Mouse (Mus musculus) midbrain, embryonic 12.5 days (tissue): ENCODE measurements at regions not wholly inside any gene's neighbourhood (a gene's known extent, or its start where the extent isn't known, plus 50 kb on each side); places are given as distances from the start of the nearest gene placed in this dataset.

Experiments
- ATAC-seq: fragments of 200-750 bp; cut with Nextera tagmentation; 2 replicates; pipeline ENCODE4 v1.8.0; 2017; ENCODE audit warnings: low read depth, moderate TSS enrichment, moderate library complexity; ENCODE audit not compliant: low FRiP score
- H3K27ac ChIP-seq: fragments of 300-500 bp; sonication (generic); replicated peaks from 2 replicates; pipeline ENCODE4 v1.5.1; 2016; ENCODE audit warnings: mild to moderate bottlenecking
- H3K27me3 ChIP-seq: fragments of 300-500 bp; sonication (generic); 2 replicates; pipeline ENCODE4 v1.6.1; 2016; ENCODE audit warnings: mild to moderate bottlenecking
- H3K36me3 ChIP-seq: fragments of 300-500 bp; sonication (generic); 2 replicates; pipeline ENCODE4 v1.6.1; 2016
- H3K4me1 ChIP-seq: fragments of 300-500 bp; sonication (generic); 2 replicates; pipeline ENCODE4 v1.6.1; 2016
- H3K4me2 ChIP-seq: fragments of 300-500 bp; sonication (generic); replicated peaks from 2 replicates; pipeline ENCODE4 v1.6.1; 2016; ENCODE audit warnings: mild to moderate bottlenecking, moderate library complexity
- H3K4me3 ChIP-seq: fragments of 300-500 bp; sonication (generic); 2 replicates; pipeline ENCODE4 v1.5.1; 2016; ENCODE audit warnings: mild to moderate bottlenecking
- H3K9ac ChIP-seq: fragments of 300-500 bp; sonication (generic); replicated peaks from 2 replicates; pipeline ENCODE4 v1.6.1; 2016; ENCODE audit warnings: mild to moderate bottlenecking, moderate library complexity
- H3K9me3 ChIP-seq: fragments of 300-500 bp; sonication (generic); 2 replicates; pipeline ENCODE4 v1.6.1; 2016; ENCODE audit warnings: mild to moderate bottlenecking
- WGBS: fragments of 180-500 bp; shearing (Covaris S2); methylation state at CpG from one replicate; pipeline ENCODE4 v1.1.7; 2016; 5-methylcytosine and 5-hydroxymethylcytosine counted together

GRCm38 (mm10) chr1:168012069-168012468, 323.0 kb downstream of the Lmx1a start:
- Histone ChIP-seq H3K27me3 (no peaks in the 10 kb centered on the region), H3K9ac (no peak overlapping the region), H3K36me3 (no peaks in the 10 kb centered on the region), H3K4me3 (no peak overlapping the region), H3K4me1 (no peaks in the 10 kb centered on the region), H3K27ac (no peak overlapping the region), H3K9me3 (no peaks in the 10 kb centered on the region), H3K4me2 (no peak overlapping the region)
- no peak for ATAC-seq
- 95% methylated on average over 4 of the region's 4 CpGs for WGBS

DNA sequence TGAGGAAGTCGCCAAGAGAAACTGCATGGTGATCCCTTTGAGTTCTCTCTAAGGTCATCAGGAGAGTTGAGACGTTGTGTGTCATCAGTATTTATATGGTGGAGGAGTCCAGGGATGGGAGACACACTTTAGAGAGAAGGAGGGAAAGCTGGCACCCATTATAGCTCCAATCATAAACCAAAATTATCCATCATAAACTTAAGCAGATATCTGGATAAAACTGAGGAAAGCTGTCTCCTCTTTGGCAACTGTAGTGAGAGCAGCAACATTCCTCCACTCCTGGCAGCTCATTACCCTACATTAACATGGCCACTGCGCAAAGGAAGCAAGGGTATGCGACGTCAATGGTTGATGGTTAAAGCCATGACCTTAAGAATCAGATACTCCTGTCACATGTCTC, 323.6 kb downstream of the Lmx1a start:
- Histone ChIP-seq H3K27ac (no peak overlapping the region), H3K4me1 (no peaks in the 10 kb centered on the region), H3K9me3 (no peaks in the 10 kb centered on the region), H3K4me3 (no peak overlapping the region), H3K27me3 (no peaks in the 10 kb centered on the region), H3K36me3 (no peaks in the 10 kb centered on the region), H3K4me2 (no peak overlapping the region), H3K9ac (no peak overlapping the region)
- no peak for ATAC-seq
- WGBS: 90% methylated on average over 5 of the region's 5 CpGs

DNA sequence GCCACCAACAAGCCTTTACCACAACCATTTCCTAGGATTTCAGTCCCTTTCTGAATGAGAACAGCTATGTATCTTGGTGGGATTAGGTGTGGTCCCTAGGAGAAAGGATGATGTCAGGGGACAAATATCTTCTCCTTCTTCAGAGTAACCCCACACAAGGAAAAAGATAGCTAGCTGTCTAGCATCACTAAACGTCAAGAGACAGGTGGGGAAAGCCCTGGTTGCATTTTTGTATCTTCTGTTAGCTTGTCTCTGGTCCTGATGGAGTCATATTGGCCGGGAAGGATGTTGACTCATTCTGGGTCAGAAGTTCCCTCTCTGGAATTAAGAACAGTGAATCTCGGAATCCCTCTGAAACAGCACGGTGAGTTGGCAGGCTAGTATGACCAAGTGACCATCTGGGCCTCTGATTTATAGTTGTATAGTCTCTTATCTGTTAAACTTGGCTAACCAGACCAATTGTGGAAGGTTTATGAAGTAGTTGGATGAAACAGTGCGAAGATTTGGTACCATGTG, 327.4 kb downstream of the Lmx1a start:
- no peak for ATAC-seq

GRCm38 (mm10) chr1:168026481-168026880, 337.4 kb downstream of the Lmx1a start:
- no peaks in the 10 kb centered on the region for H3K27me3 ChIP-seq
- no peak overlapping the region for H3K27ac ChIP-seq
- 80% methylated on average over 3 of the region's 3 CpGs for WGBS
- no peaks in the 10 kb centered on the region for H3K36me3 ChIP-seq
- no peak for ATAC-seq
- H3K4me3 ChIP-seq: no peak overlapping the region
- no peak overlapping the region for H3K4me2 ChIP-seq
- no peaks in the 10 kb centered on the region for H3K4me1 ChIP-seq
- no peaks in the 10 kb centered on the region for H3K9me3 ChIP-seq
- H3K9ac ChIP-seq: no peak overlapping the region

More for the DNA sequence above, 327.4 kb downstream of the Lmx1a start:
- Histone ChIP-seq H3K9me3 (no peaks in the 10 kb centered on the region), H3K27me3 (no peaks in the 10 kb centered on the region), H3K4me3 (no peak overlapping the region), H3K4me1 (no peaks in the 10 kb centered on the region), H3K36me3 (no peaks in the 10 kb centered on the region), H3K9ac (no peak overlapping the region), H3K4me2 (no peak overlapping the region), H3K27ac (no peak overlapping the region)
- WGBS: 84% methylated on average over 5 of the region's 5 CpGs

GRCm38 (mm10) chr1:168044765-168045164, 355.7 kb downstream of the Lmx1a start:
- no peaks in the 10 kb centered on the region for H3K27me3 ChIP-seq
- no peak overlapping the region for H3K4me3 ChIP-seq
- H3K9ac ChIP-seq: no peak overlapping the region
- no peaks in the 10 kb centered on the region for H3K36me3 ChIP-seq
- H3K27ac ChIP-seq: no peak overlapping the region
- ATAC-seq: no peak
- 53% methylated on average over 10 of the region's 10 CpGs for WGBS
- H3K4me2 ChIP-seq: no peak overlapping the region
- no peaks in the 10 kb centered on the region for H3K9me3 ChIP-seq
- H3K4me1 ChIP-seq: peaks cover 27% of the 10 kb centered on the region

- H3K4me1 ChIP-seq: peaks cover 27% of the 10 kb centered on the region
- peak overlapping the region; percentile 4; the same call in 1 of the 2 replicates for H3K27ac ChIP-seq
- H3K4me3 ChIP-seq: no peak overlapping the region
- H3K9me3 ChIP-seq: no peaks in the 10 kb centered on the region
- WGBS: 78% methylated on average over 7 of the region's 7 CpGs
- H3K36me3 ChIP-seq: no peaks in the 10 kb centered on the region
- no peak overlapping the region for H3K9ac ChIP-seq
- no peak overlapping the region for H3K4me2 ChIP-seq
- ATAC-seq: peak; percentile 75; the same call in 1 of the 2 replicates
- H3K27me3 ChIP-seq: no peaks in the 10 kb centered on the region
Measured at GRCm38 (mm10) chr1:168046347-168046746, 357.3 kb downstream of the Lmx1a start.

- Histone ChIP-seq H3K36me3 (no peaks in the 10 kb centered on the region), H3K9ac (no peak overlapping the region), H3K4me3 (no peak overlapping the region), H3K4me1 (peaks cover 27% of the 10 kb centered on the region), H3K4me2 (no peak overlapping the region), H3K9me3 (no peaks in the 10 kb centered on the region), H3K27ac (no peak overlapping the region), H3K27me3 (no peaks in the 10 kb centered on the region)
- 0 out of 2 replicates have a peak, but pooled peaks have one; percentile 47 for ATAC-seq
- 67% methylated on average over 1 of the region's 1 CpGs for WGBS
Measured at GRCm38 (mm10) chr1:168046749-168047148, 357.7 kb downstream of the Lmx1a start.

DNA sequence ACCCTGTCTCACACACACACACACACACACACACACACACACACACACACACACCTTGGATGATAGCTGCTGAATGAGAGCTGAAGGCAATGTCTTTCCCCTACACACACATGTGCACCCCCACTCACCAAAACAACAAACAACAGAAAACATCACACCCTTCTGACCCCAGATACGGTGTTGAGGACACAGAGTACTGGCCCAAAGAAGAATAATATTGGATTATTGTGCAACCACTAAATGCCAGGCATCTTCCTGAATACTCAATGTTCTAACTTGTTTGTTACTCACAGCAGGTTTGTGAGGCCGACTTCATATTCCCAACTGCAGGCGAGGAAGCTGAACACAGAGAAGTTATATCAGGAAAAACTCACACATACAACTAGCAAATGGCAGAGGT, 360.9 kb downstream of the Lmx1a start:
- WGBS: 90% methylated on average over 3 of the region's 3 CpGs
- no peaks in the 10 kb centered on the region for H3K36me3 ChIP-seq

DNA sequence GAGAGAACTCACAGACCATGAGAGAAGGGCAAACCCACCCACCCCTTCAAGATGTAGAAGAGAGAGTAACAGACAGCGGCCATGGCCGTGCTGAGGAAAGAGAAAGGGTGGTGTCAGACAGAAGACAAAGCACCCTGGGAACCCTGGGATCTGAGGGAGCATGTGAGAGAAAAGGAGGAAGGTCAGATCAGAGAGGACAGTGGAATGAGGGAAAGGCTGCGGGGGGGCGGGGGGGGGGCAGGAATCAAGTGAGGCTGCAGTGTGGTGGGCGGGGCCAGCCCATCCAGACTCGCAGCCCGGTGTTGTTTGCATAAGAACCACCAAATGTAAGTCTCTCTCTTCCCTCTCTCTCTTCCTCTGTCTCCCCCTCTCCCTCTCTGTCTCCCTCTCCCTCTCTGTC, 367.4 kb downstream of the Lmx1a start:
- peak; percentile 44 for ATAC-seq
- Histone ChIP-seq H3K4me2 (peak overlapping the region; percentile 12; the same call in 1 of the 2 replicates), H3K4me3 (no peak overlapping the region), H3K4me1 (peaks cover 12% of the 10 kb centered on the region), H3K27ac (no peak overlapping the region), H3K36me3 (no peaks in the 10 kb centered on the region), H3K27me3 (no peaks in the 10 kb centered on the region), H3K9ac (no peak overlapping the region), H3K9me3 (no peaks in the 10 kb centered on the region)
- 4% methylated on average over 4 of the region's 7 CpGs for WGBS

More for the DNA sequence above, 360.9 kb downstream of the Lmx1a start:
- Histone ChIP-seq H3K4me3 (no peak overlapping the region), H3K27me3 (no peaks in the 10 kb centered on the region), H3K27ac (no peak overlapping the region), H3K4me2 (no peak overlapping the region), H3K9me3 (no peaks in the 10 kb centered on the region), H3K4me1 (peaks cover 20% of the 10 kb centered on the region), H3K9ac (no peak overlapping the region)
- no peak for ATAC-seq

GRCm38 (mm10) chr1:168057479-168057878, 368.4 kb downstream of the Lmx1a start:
- H3K9ac ChIP-seq: no peak overlapping the region
- no peak overlapping the region for H3K27ac ChIP-seq
- no peak overlapping the region for H3K4me2 ChIP-seq
- H3K36me3 ChIP-seq: no peaks in the 10 kb centered on the region
- no peaks in the 10 kb centered on the region for H3K9me3 ChIP-seq
- WGBS: 72% methylated on average over 9 of the region's 9 CpGs
- no peaks in the 10 kb centered on the region for H3K27me3 ChIP-seq
- H3K4me1 ChIP-seq: peaks cover 12% of the 10 kb centered on the region
- ATAC-seq: no peak
- H3K4me3 ChIP-seq: no peak overlapping the region

DNA sequence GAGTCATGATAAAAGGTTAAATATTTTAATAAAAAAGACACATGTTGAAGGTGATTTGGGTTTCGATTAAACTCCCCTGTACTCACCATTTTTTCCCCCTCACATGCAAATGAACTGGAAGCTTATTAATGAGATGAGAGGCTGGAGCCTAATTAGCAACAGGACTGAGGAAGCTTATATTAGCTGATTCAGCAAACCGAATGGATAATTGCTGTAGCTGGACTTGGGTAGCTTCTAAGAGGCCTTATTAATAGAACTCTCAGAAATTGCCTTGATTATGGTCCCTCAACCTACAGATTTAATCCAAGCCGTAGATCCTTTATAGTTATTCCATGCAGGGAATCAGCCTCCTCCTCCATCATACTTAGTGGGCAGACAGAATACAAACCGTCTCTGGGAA, 369.7 kb downstream of the Lmx1a start:
- H3K27me3 ChIP-seq: no peaks in the 10 kb centered on the region
- no peak overlapping the region for H3K4me2 ChIP-seq
- H3K4me3 ChIP-seq: no peak overlapping the region
- no peak for ATAC-seq
- no peaks in the 10 kb centered on the region for H3K9me3 ChIP-seq
- 86% methylated on average over 4 of the region's 4 CpGs for WGBS
- no peaks in the 10 kb centered on the region for H3K36me3 ChIP-seq
- no peak overlapping the region for H3K27ac ChIP-seq
- peaks cover 12% of the 10 kb centered on the region for H3K4me1 ChIP-seq
- H3K9ac ChIP-seq: no peak overlapping the region

GRCm38 (mm10) chr1:168064065-168064664, 367.9 kb downstream of the Pbx1 start:
- 80% methylated on average over 7 of the region's 7 CpGs for WGBS
- ATAC-seq: no peak
- H3K9ac ChIP-seq: no peak overlapping the region

More at GRCm38 (mm10) chr1:168064065-168064664, 367.9 kb downstream of the Pbx1 start:
- peaks cover 6% of the 10 kb centered on the region; the same call in 1 of the 2 replicates for H3K27me3 ChIP-seq
- no peaks in the 10 kb centered on the region for H3K36me3 ChIP-seq
- no peak overlapping the region for H3K4me2 ChIP-seq
- H3K4me3 ChIP-seq: no peak overlapping the region
- H3K27ac ChIP-seq: no peak overlapping the region
- peaks cover 11% of the 10 kb centered on the region; the same call in 1 of the 2 replicates for H3K4me1 ChIP-seq
- no peaks in the 10 kb centered on the region for H3K9me3 ChIP-seq
